Mouse (Mus musculus): ENCODE results near the gene Ppfibp2.

DNA sequence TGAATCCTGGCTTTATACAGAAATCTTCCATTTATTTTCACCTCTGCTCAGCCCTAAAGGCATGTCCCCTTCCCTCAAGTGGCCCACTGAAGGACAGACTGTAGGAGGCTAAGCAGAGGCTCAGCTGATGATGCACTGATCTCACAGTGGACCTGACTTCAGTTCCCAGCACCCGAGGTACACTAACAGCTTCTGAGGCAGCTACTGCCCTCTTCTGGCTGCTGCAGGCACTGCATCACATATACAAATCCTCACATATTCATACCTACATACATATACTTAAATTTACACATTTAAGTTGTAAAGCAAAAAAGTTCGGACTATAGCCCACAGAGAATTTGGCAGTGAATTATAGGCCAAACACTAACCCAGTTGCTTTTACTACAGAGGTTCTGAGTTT, 50.0 kb downstream of the Ppfibp2 start:
- peak; percentile 29; the same call in 1 of the 2 replicates for TF ChIP-seq CTCF (IDR thresholded peaks at IDR 0.05; ENCODE audit: insufficient read depth, low read length)
- TF ChIP-seq POLR2A (IDR thresholded peaks at IDR 0.05; ENCODE audit: borderline replicate concordance, extremely low read depth, low read depth, low read length) = no peak
